Mouse (Mus musculus): Measurements from ENCODE around the gene Drosha.

The Drosha gene

GRCm38 (mm10) chr15:12833385-12833784 lies 8.8 kb downstream of the Drosha start:
- DNase-seq, result no peak

GRCm38 (mm10) chr15:12834231-12834630 lies 9.6 kb downstream of the Drosha start:
- DNase-seq, result no peak

GRCm38 (mm10) chr15:12840737-12841136 lies 16.1 kb downstream of the Drosha start:
- no peak for DNase-seq

GRCm38 (mm10) chr15:12842833-12843232 lies 18.2 kb downstream of the Drosha start:
- no peak for DNase-seq

GRCm38 (mm10) chr15:12848196-12848975 lies 23.8 kb downstream of the Drosha start:
- no peak for DNase-seq

GRCm38 (mm10) chr15:12849373-12849772 lies 24.8 kb downstream of the Drosha start:
- no peak for DNase-seq

- no peak for DNase-seq
These were observed 28.9 kb downstream of the Drosha start for GRCm38 (mm10) chr15:12853471-12853870.

- no peak for DNase-seq
These were observed 32.2 kb downstream of the Drosha start for GRCm38 (mm10) chr15:12856780-12857179.

- DNase-seq, result no peak
These were observed 33.4 kb downstream of the Drosha start for GRCm38 (mm10) chr15:12857840-12858516.

GRCm38 (mm10) chr15:12858645-12859044 lies 34.0 kb downstream of the Drosha start:
- DNase-seq, result no peak

GRCm38 (mm10) chr15:12862061-12862460 lies 37.4 kb downstream of the Drosha start:
- DNase-seq, result no peak

GRCm38 (mm10) chr15:12863669-12864068 lies 39.1 kb downstream of the Drosha start:
- DNase-seq, result no peak

GRCm38 (mm10) chr15:12865595-12866314 lies 41.1 kb downstream of the Drosha start:
- no peak for DNase-seq

GRCm38 (mm10) chr15:12867269-12867668 lies 42.7 kb downstream of the Drosha start:
- no peak for DNase-seq

GRCm38 (mm10) chr15:12875442-12876176 lies 51.0 kb downstream of the Drosha start:
- DNase-seq, result no peak

- DNase-seq, result no peak
These were observed 51.7 kb downstream of the Drosha start for GRCm38 (mm10) chr15:12876266-12876665.

- no peak for DNase-seq
These were observed 52.3 kb downstream of the Drosha start for GRCm38 (mm10) chr15:12876881-12877280.

- DNase-seq, result no peak
These were observed 53.3 kb downstream of the Drosha start for GRCm38 (mm10) chr15:12877934-12878333.

- no peak for DNase-seq
These were observed 54.0 kb downstream of the Drosha start for GRCm38 (mm10) chr15:12878581-12878980.

- no peak for DNase-seq
These were observed 55.3 kb downstream of the Drosha start for GRCm38 (mm10) chr15:12879937-12880336.

- DNase-seq, result no peak
These were observed 60.2 kb downstream of the Drosha start for GRCm38 (mm10) chr15:12884855-12885254.

GRCm38 (mm10) chr15:12885361-12885760 lies 60.7 kb downstream of the Drosha start:
- no peak for DNase-seq

GRCm38 (mm10) chr15:12887206-12887605 lies 62.6 kb downstream of the Drosha start:
- no peak for DNase-seq

Measured in thymus, postnatal 36 days (tissue).